Comparison of ENCODE assay signal across 16 mouse cellular contexts in genomic region chr5:150026509-150027087, GRCm38 (mm10). TPM values are rescaled to one million over a fixed set of nuclear protein-coding genes. Genes with fewer than 3 reads are reported as not detected.
DNase-seq lines count a peak whose midpoint lies in the region; ATAC-seq and TF ChIP-seq lines count a peak whose summit lies in the region.
"Had no signal": no experiment of that assay in that cellular context is flagged by ENCODE, and none has a peak within 500 bp of the region (broad histone marks: within the 10 kb centered on the region; RNA-seq: fewer than 3 reads in every experiment).

No protein-coding gene starts in this region.

- H3K27ac ChIP-seq in forebrain, postnatal 0 days (ENCODE audit: low read depth, low read length) = no peak overlapping the region
- H3K27ac ChIP-seq in forebrain, embryonic 10.5 days = no peak overlapping the region
- H3K27ac ChIP-seq: limb, embryonic 10.5 days; liver, embryonic 14.5 days; neural tube, embryonic 13.5 days had no signal

- WGBS in forebrain, postnatal 0 days = 75% methylated on average over 12 of the region's 12 CpGs
- WGBS in forebrain, embryonic 10.5 days = 90% methylated on average over 12 of the region's 12 CpGs

- no peak for DNase-seq in forebrain, postnatal 0 days
- DNase-seq in forebrain, embryonic 10.5 days (ENCODE audit: extremely low spot score, low spot score) = no peak
- peak; percentile 70 for DNase-seq in layer of hippocampus, adult 11-12 months (ENCODE audit: low spot score)
- DNase-seq in layer of hippocampus, postnatal 10 days (ENCODE audit: low spot score in 2 of 2) = no peak
- peak; percentile 59 to 67 for DNase-seq in left cerebral cortex, adult 18-20 months (ENCODE audit: low spot score in 2 of 2)
- DNase-seq in skeletal muscle tissue, adult 2 months (ENCODE audit: low read depth, low spot score) = peak; percentile 48
- DNase-seq in thymus, postnatal 36 days = no peak
- no peak for DNase-seq in cerebellum, adult 9-11 months
- DNase-seq: cerebellum, adult 9-10 months; kidney, adult 2 months had no signal

- H3K9me3 ChIP-seq in forebrain, postnatal 0 days (ENCODE audit: low read length) = no peaks in the 10 kb centered on the region
- H3K9me3 ChIP-seq in forebrain, embryonic 10.5 days = no peaks in the 10 kb centered on the region
- H3K9me3 ChIP-seq: limb, embryonic 10.5 days had no signal

- no peak for TF ChIP-seq CTCF in forebrain, postnatal 0 days (IDR thresholded peaks at IDR 0.05; ENCODE audit: low read depth)

- no peaks in the 10 kb centered on the region for H3K4me1 ChIP-seq in forebrain, postnatal 0 days (ENCODE audit: insufficient read depth)
- peaks cover 12% of the 10 kb centered on the region for H3K4me1 ChIP-seq in forebrain, embryonic 10.5 days

- no peak overlapping the region for H3K4me3 ChIP-seq in forebrain, postnatal 0 days (ENCODE audit: low read depth, low read length)
- no peak overlapping the region for H3K4me3 ChIP-seq in forebrain, embryonic 10.5 days
- H3K4me3 ChIP-seq: erythroblast, embryonic 14.5 days; limb, embryonic 10.5 days; neural tube, embryonic 13.5 days had no signal

- ATAC-seq in forebrain, postnatal 0 days = peak; percentile 16; the same call in 1 of the 2 replicates

- no peak overlapping the region for H3K9ac ChIP-seq in forebrain, postnatal 0 days
- H3K9ac ChIP-seq: liver, embryonic 14.5 days; neural tube, embryonic 13.5 days had no signal

- no peak overlapping the region for H3K4me2 ChIP-seq in forebrain, postnatal 0 days (ENCODE audit: low read depth)
- H3K4me2 ChIP-seq: neural tube, embryonic 13.5 days had no signal

- H3K36me3 ChIP-seq in forebrain, postnatal 0 days (ENCODE audit: insufficient read depth) = no peaks in the 10 kb centered on the region
- no peaks in the 10 kb centered on the region for H3K36me3 ChIP-seq in forebrain, embryonic 10.5 days (replicated peaks)
- H3K36me3 ChIP-seq: limb, embryonic 10.5 days; neural tube, embryonic 13.5 days had no signal

- H3K27me3 ChIP-seq in forebrain, postnatal 0 days (ENCODE audit: insufficient read depth, low read length) = no peaks in the 10 kb centered on the region
- no peaks in the 10 kb centered on the region for H3K27me3 ChIP-seq in forebrain, embryonic 10.5 days (ENCODE audit: poor library complexity, severe bottlenecking)
- H3K27me3 ChIP-seq: neural tube, embryonic 13.5 days had no signal

RNA-seq across cellular contexts. Expression of gene Rxfp2, which starts 8.1 kb away (rescaled TPM):
- 0.10 and 0.77 TPM in 2 replicates for total RNA-seq in forebrain, postnatal 0 days (2014; rRNA removed)
- polyA plus RNA-seq in forebrain, postnatal 0 days (2015; fragmentation: Nextera tagmentation; extraction: Ambion mirVana) = 0.19 and 0.21 TPM in 2 replicates
- polyA plus RNA-seq in forebrain, embryonic 10.5 days (2016; fragmentation: Nextera tagmentation; extraction: Ambion mirVana) = 0.50 TPM in 2 replicates
- under 1 TPM; 0.41 to 0.60 TPM for total RNA-seq in layer of hippocampus, postnatal 10 days (2021)
- total RNA-seq in left cerebral cortex, adult 18-20 months (2021) = 1 to 10 TPM; 1.1 to 1.2 TPM
- total RNA-seq: adrenal gland, adult 18-20 months; granulocyte monocyte progenitor cell, adult 5-6 weeks had no signal
- polyA plus RNA-seq: erythroblast, embryonic 14.5 days; liver, embryonic 14.5 days had no signal

Comparison
In these comparisons a context has a peak if more than half of its experiments do, and no peak if none do; other contexts are left out.
1. DNase-seq: peak in layer of hippocampus, adult 11-12 months (single experiment), left cerebral cortex, adult 18-20 months (2 of 2) and skeletal muscle tissue, adult 2 months (single experiment); none in forebrain, postnatal 0 days (single experiment), forebrain, embryonic 10.5 days (single experiment), layer of hippocampus, postnatal 10 days (0 of 2), thymus, postnatal 36 days (0 of 2) and cerebellum, adult 9-11 months (single experiment).